Mouse (Mus musculus): ENCODE results near the gene Ccdc27. TPM values are rescaled to one million over a fixed set of nuclear protein-coding genes. Genes with fewer than 3 reads are reported as not detected.

Ccdc27 gene
- polyA plus RNA-seq, 1 experiment = not detected

DNA sequence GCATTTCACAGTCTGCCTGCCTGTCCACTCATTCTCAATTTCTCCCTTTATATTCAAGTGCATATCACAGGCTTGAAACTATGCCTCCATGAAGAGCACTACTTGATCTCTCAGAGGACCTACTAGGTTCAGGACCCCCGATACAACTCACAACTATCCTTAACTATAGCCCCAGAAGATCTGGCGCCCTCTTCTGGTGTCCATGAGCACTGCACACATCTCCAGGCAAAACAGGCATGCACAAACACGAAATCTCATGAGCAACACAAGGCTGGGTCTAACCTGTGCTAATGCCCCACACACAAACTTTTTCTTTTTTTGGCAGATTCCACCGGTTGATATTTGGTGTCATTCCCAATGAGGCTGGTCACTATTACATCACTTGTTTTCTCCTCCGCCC lies 3.4 kb upstream of the Ccdc27 start:
- Histone ChIP-seq H3K27ac (ENCODE audit: insufficient read depth, low read length) (no peak overlapping the region), H3K27me3 (ENCODE audit: control insufficient read depth, insufficient read depth, low read length, poor library complexity, severe bottlenecking) (no peaks in the 10 kb centered on the region)

DNA sequence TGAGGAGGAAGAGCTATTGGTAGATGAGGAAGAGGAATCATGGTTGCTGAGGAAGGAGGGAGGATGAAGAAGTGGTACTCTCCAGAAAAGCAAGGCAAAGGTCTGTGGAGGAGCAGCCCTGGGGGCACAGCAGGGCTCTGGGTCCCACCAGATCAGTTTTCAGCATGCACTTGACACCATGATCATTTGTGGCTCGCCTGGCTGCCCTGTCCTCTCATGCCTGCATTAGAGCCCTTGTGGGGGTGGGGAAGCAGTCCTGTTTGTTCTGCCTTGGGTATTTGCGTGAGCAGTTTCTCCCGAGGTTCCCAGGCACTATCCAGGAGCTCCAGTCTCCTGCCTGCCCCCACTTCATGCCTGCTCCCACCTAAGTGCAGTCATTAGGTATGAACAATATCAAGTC lies 5.4 kb downstream of the Ccdc27 start:
- H3K36me3 ChIP-seq (ENCODE audit: control insufficient read depth, insufficient read depth, low read length, poor library complexity, severe bottlenecking) = no peaks in the 10 kb centered on the region
- no peaks in the 10 kb centered on the region for H3K27me3 ChIP-seq (ENCODE audit: control insufficient read depth, insufficient read depth, low read length, poor library complexity, severe bottlenecking)
- no peaks in the 10 kb centered on the region for H3K4me1 ChIP-seq (ENCODE audit: control insufficient read depth, insufficient read depth, low read length)
- no peak overlapping the region for H3K4me3 ChIP-seq (ENCODE audit: low read depth, low read length)
- H3K27ac ChIP-seq (ENCODE audit: insufficient read depth, low read length) = no peak overlapping the region
- H3K9ac ChIP-seq (ENCODE audit: low read depth, poor library complexity, severe bottlenecking) = no peak overlapping the region
- TF ChIP-seq POLR2A (IDR thresholded peaks at IDR 0.05; ENCODE audit: insufficient read depth, low read length) (no peak), CTCF (IDR thresholded peaks at IDR 0.05; ENCODE audit: low read depth, low read length) (no peak), EP300 (IDR thresholded peaks at IDR 0.05; ENCODE audit: insufficient read depth, low read depth, low read length) (no peak)
- H3K9me3 ChIP-seq (replicated peaks; ENCODE audit: control insufficient read depth, insufficient read depth, low read length, poor library complexity, severe bottlenecking) = no peaks in the 10 kb centered on the region

More for the DNA sequence above, 3.4 kb upstream of the Ccdc27 start:
- Histone ChIP-seq H3K9me3 (replicated peaks; ENCODE audit: control insufficient read depth, insufficient read depth, low read length, poor library complexity, severe bottlenecking) (no peaks in the 10 kb centered on the region), H3K36me3 (ENCODE audit: control insufficient read depth, insufficient read depth, low read length, poor library complexity, severe bottlenecking) (no peaks in the 10 kb centered on the region), H3K4me3 (ENCODE audit: low read depth, low read length) (no peak overlapping the region), H3K4me1 (ENCODE audit: control insufficient read depth, insufficient read depth, low read length) (no peaks in the 10 kb centered on the region), H3K9ac (ENCODE audit: low read depth, poor library complexity, severe bottlenecking) (no peak overlapping the region)
- peak; percentile 37 for TF ChIP-seq CTCF (IDR thresholded peaks at IDR 0.05; ENCODE audit: low read depth, low read length)
- no peak for TF ChIP-seq POLR2A (IDR thresholded peaks at IDR 0.05; ENCODE audit: insufficient read depth, low read length)
- TF ChIP-seq EP300 (IDR thresholded peaks at IDR 0.05; ENCODE audit: insufficient read depth, low read depth, low read length) = no peak

DNA sequence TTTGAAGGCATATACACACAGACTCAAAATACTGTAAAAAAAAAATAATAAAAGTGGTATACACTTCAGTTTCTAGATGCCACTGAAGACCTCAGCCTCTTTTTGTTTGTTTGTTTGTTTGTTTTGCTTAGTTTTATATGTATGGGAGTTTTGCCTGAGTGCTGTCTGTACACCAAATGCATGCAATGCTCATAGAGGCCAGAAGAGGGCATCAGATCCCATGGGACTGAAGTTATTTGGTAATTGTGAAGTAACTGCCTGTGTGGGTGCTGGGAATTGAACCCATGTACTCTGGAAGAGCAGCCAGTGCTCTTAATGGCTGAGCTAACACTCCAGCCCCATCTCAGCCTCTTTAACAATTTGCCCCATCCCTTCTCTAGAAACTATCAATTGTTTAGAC lies 13.8 kb downstream of the Ccdc27 start:
- Histone ChIP-seq H3K36me3 (ENCODE audit: control insufficient read depth, insufficient read depth, low read length, poor library complexity, severe bottlenecking) (no peaks in the 10 kb centered on the region), H3K27me3 (ENCODE audit: control insufficient read depth, insufficient read depth, low read length, poor library complexity, severe bottlenecking) (no peaks in the 10 kb centered on the region), H3K27ac (ENCODE audit: insufficient read depth, low read length) (no peak overlapping the region), H3K9ac (ENCODE audit: low read depth, poor library complexity, severe bottlenecking) (no peak overlapping the region), H3K9me3 (replicated peaks; ENCODE audit: control insufficient read depth, insufficient read depth, low read length, poor library complexity, severe bottlenecking) (no peaks in the 10 kb centered on the region), H3K4me1 (ENCODE audit: control insufficient read depth, insufficient read depth, low read length) (no peaks in the 10 kb centered on the region), H3K4me3 (ENCODE audit: low read depth, low read length) (no peak overlapping the region)
- TF ChIP-seq EP300 (IDR thresholded peaks at IDR 0.05; ENCODE audit: insufficient read depth, low read depth, low read length) = no peak
- peak; percentile 26 for TF ChIP-seq CTCF (IDR thresholded peaks at IDR 0.05; ENCODE audit: low read depth, low read length)
- TF ChIP-seq POLR2A (IDR thresholded peaks at IDR 0.05; ENCODE audit: insufficient read depth, low read length) = no peak

DNA sequence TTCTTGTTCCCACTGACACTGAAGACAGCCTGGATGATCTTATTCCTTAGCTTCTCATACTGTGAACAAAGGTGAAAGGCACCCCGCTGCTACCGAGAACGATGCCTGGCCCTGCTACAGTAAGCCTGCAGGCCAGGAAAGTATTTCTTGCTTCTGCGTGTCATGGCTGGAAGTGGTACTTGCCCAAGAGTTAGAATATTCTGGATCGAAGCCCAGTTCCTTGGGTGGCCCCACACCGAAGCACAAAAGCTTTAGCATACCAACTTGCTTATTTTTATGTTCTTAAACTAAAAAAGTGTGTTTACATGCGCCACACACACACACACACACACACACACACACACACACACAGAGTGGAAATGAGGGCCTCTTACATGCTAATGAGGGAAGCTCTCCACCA lies 14.4 kb downstream of the Ccdc27 start:
- Histone ChIP-seq H3K4me3 (ENCODE audit: low read depth, low read length) (no peak overlapping the region), H3K27me3 (ENCODE audit: control insufficient read depth, insufficient read depth, low read length, poor library complexity, severe bottlenecking) (no peaks in the 10 kb centered on the region), H3K36me3 (ENCODE audit: control insufficient read depth, insufficient read depth, low read length, poor library complexity, severe bottlenecking) (no peaks in the 10 kb centered on the region), H3K9ac (ENCODE audit: low read depth, poor library complexity, severe bottlenecking) (no peak overlapping the region), H3K4me1 (ENCODE audit: control insufficient read depth, insufficient read depth, low read length) (no peaks in the 10 kb centered on the region), H3K27ac (ENCODE audit: insufficient read depth, low read length) (no peak overlapping the region), H3K9me3 (replicated peaks; ENCODE audit: control insufficient read depth, insufficient read depth, low read length, poor library complexity, severe bottlenecking) (no peaks in the 10 kb centered on the region)
- TF ChIP-seq EP300 (IDR thresholded peaks at IDR 0.05; ENCODE audit: insufficient read depth, low read depth, low read length) (no peak), CTCF (IDR thresholded peaks at IDR 0.05; ENCODE audit: low read depth, low read length) (no peak), POLR2A (IDR thresholded peaks at IDR 0.05; ENCODE audit: insufficient read depth, low read length) (no peak)

DNA sequence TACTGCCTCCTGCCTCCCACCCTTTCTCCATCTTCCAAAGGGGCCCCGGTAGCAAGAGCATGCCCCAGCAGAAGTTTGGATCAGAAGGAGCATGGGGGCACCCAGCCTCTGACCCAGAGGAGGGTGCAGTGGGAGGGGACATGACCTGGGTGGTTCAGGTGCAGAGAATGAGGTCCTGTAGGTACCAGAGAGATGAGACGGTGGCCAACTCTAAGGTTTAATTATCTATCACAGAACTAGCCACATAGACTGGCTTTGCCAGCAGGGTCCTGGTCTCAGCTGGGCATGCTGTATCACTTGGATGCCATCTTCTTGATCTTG lies 16.1 kb downstream of the Ccdc27 start:
- no peaks in the 10 kb centered on the region for H3K9me3 ChIP-seq (replicated peaks; ENCODE audit: control insufficient read depth, insufficient read depth, low read length, poor library complexity, severe bottlenecking)
- H3K27ac ChIP-seq (ENCODE audit: insufficient read depth, low read length) = no peak overlapping the region
- H3K9ac ChIP-seq (ENCODE audit: low read depth, poor library complexity, severe bottlenecking) = no peak overlapping the region
- TF ChIP-seq EP300 (IDR thresholded peaks at IDR 0.05; ENCODE audit: insufficient read depth, low read depth, low read length) (no peak), POLR2A (IDR thresholded peaks at IDR 0.05; ENCODE audit: insufficient read depth, low read length) (no peak), CTCF (IDR thresholded peaks at IDR 0.05; ENCODE audit: low read depth, low read length) (no peak)
- no peaks in the 10 kb centered on the region for H3K4me1 ChIP-seq (ENCODE audit: control insufficient read depth, insufficient read depth, low read length)
- H3K27me3 ChIP-seq (ENCODE audit: control insufficient read depth, insufficient read depth, low read length, poor library complexity, severe bottlenecking) = no peaks in the 10 kb centered on the region
- H3K36me3 ChIP-seq (ENCODE audit: control insufficient read depth, insufficient read depth, low read length, poor library complexity, severe bottlenecking) = no peaks in the 10 kb centered on the region
- H3K4me3 ChIP-seq (ENCODE audit: low read depth, low read length) = peak overlapping the region; percentile 42

DNA sequence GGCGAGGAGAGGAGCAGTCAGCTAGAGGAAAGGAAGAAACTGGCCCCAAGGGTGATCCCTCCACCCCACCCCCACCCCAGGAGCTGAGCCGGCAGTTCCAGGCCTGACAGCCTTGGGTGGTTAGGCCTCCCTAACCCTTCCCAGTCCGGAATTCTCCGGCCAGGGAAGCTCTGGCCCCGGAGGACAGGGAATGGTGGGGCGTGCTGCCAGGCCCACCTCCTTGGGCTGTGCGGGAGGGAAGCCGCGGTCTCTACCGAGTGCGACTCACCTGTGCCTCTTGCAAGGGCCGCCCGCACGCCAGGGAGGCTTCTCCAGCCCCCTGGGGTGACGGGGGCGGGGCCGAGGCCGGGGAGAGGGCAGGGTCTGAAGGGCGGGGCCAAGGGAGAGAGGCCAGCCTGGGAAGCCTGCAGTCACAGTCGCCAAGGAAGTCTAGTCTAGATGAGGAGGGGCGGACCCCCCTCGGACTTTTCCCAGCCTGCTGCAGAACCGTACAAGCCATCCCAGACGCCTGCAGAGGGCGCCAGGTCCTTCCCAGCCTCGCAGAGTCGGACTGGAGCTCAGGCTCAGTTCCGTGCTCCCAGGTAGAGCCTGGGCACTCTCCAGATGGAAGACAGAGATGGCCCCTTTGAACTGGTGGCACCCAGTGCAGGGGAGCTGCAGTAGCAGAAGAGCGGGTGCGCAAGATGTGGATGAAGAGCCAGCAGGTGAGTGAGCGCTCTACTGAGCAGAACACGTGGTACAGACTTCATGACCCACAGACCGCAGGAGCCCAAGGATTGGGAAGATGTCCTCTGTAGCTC lies 16.6 kb downstream of the Ccdc27 start, which contains the start of gene Smim1:
TSS of gene Smim1 (minus strand) at position 590 of the 800 bp plus-strand sequence.
- Histone ChIP-seq H3K9ac (ENCODE audit: low read depth, poor library complexity, severe bottlenecking) (peak within 1 kb of the TSS; percentile 14; the same call in 1 of the 2 replicates), H3K27me3 (ENCODE audit: control insufficient read depth, insufficient read depth, low read length, poor library complexity, severe bottlenecking) (no peaks in the 10 kb centered on the region), H3K9me3 (replicated peaks; ENCODE audit: control insufficient read depth, insufficient read depth, low read length, poor library complexity, severe bottlenecking) (no peaks in the 10 kb centered on the region), H3K36me3 (ENCODE audit: control insufficient read depth, insufficient read depth, low read length, poor library complexity, severe bottlenecking) (no peaks in the 10 kb centered on the region), H3K4me3 (ENCODE audit: low read depth, low read length) (peak within 1 kb of the TSS; percentile 56), H3K4me1 (ENCODE audit: control insufficient read depth, insufficient read depth, low read length) (no peaks in the 10 kb centered on the region), H3K27ac (ENCODE audit: insufficient read depth, low read length) (no peak within 1 kb of the TSS)
- no peak for TF ChIP-seq POLR2A (IDR thresholded peaks at IDR 0.05; ENCODE audit: insufficient read depth, low read length)
- no peak for TF ChIP-seq EP300 (IDR thresholded peaks at IDR 0.05; ENCODE audit: insufficient read depth, low read depth, low read length)
- TF ChIP-seq CTCF (IDR thresholded peaks at IDR 0.05; ENCODE audit: low read depth, low read length) = peak; percentile 76
